Mouse (Mus musculus) induced T-regulatory cell, adult 2 months (primary cell): ENCODE measurements at regions not wholly inside any gene's neighbourhood (a gene's known extent, or its start where the extent isn't known, plus 50 kb on each side); places are given as distances from the start of the nearest gene placed in this dataset.

Source experiments
- DNase-seq: peaks from one replicate; pipeline ENCODE4 v3.0.0-alpha.2; 2012; ENCODE audit warnings: low read depth

- DNase-seq, result no peak
These were observed 230.7 kb upstream of the Tbx18 start for GRCm38 (mm10) chr9:87961796-87962195.

GRCm38 (mm10) chr9:87964508-87964907, 233.4 kb upstream of the Tbx18 start:
- no peak for DNase-seq

DNA sequence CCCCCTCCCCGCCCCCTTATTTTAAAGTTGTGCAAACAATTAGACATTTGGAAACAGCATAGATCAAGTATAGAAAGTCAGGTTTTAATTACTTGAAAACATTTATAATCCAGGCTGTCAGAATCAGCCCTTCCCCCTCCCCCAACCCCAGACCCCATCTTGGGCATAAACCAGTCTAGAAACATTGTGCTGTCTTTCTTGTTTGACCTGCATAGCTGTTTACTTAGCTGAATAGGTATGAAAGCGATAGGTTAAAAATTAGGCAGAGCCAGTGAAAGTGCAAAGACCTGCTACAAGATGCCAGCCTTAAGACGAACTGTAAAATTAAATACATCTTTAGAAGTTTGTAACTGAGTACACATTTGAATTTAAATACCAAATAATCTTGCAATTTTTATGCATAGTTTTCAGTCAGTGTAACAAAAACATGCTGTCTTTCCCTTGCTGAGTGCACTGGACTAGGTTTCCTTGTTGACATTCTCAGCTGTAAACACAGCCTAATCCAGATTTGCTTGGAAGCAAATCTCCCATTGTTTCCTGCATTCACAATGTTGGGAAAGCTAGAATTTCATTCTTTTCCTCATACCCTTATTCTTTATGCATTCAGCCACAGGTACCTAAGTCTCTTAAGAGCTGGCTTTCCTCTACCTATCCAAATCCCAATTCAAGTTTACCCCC, 234.2 kb upstream of the Tbx18 start:
- DNase-seq, result no peak

- DNase-seq, result no peak
These were observed 237.4 kb upstream of the Tbx18 start for GRCm38 (mm10) chr9:87968190-87969082.

DNA sequence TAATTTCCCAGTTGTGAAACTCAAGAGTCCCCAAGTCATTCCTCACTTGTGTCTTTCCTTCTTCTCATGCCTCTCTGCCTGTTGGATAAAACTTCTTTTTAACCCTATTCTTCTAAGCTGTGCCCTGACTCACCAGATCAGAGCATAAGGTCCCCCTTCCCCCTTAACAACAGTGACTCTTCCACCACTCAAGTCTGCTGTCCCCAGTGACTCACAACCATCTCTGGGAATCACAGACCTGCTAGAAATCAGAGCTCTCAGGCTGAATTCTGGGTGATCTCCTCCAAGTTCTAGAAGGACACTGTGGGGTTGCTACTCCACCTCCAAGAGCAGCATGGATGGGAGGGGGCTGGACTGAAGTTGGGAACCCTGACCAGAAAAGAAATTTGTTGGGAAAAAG, 239.5 kb upstream of the Tbx18 start:
- no peak for DNase-seq

DNA sequence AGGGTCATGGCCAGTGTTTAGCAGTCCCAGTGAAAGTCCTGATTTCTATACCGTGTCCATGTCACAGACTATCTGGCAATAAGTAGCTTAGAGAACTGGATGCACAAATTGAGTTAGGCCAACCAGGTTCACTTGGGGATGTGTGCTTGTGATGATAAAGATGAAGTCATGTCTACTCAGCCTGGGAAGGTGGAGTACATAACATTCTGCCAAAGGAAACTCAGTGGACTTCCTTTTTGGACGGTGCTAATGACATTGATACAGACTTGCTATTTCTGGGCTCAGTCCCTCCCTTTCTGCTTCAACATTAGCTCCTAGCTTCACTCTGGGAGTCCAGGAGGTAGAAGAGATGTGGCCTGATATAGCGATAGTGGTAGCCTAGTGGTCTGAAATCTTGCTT, 240.7 kb upstream of the Tbx18 start:
- no peak for DNase-seq

- DNase-seq, result no peak
These were observed 242.5 kb upstream of the Tbx18 start for GRCm38 (mm10) chr9:87973531-87973930.

GRCm38 (mm10) chr9:87984910-87985309, 253.8 kb upstream of the Tbx18 start:
- no peak for DNase-seq

DNA sequence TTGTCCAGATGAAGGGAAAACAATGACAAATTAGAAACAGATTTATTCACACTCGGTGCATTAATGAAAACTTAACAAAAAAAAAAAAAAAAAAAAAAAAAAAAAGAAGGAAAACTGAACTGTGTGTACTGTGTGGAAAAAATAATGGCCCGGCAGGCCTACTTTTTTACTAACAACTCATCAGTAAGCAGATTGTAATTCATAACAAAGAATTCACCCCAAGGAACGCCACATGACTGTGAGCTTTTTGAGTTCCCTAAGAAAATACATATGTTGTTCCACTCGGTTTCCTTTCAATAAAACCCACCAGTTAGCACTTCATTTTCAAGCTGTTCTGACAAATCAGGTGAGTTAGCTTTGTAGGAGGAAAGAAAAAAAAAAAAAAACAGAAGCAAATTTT, 254.4 kb upstream of the Tbx18 start:
- DNase-seq, result no peak

DNA sequence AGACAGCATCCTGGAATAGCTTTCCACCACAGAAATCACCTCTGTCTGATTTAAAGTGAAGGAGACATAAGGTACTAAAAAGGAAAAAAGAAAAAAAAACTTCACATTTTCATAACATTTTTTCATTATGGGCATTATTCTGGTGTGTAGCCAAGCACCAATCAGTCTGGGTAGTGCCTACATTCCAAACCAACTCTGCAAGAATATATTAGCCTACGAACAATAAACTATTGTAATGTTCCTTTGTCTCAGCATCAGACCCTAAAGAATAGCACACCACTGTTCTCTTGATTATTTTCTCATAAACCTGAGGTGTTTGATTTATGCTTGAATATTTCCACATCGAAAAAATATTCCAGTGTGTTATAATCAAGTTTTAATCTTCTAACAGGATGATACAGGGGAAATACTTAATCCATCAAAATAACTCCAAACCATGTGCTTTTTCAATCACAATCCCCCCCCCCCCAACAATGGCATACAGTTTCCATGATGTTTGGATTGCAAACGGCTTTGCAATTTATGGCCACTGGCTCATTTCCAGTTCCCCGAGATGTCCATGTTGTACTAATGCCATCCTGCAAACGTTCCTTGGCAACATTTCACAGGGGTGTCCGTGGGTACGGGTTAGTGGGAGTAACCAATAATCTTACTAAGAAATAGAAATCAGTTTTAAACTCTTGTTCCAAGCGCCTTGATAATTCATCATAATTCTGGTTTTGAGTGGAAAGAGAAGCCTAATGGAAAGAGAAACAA, 275.1 kb upstream of the Tbx18 start:
- DNase-seq, result no peak

- no peak for DNase-seq
These were observed 292.7 kb upstream of the Tbx18 start for GRCm38 (mm10) chr9:88023752-88024151.

DNA sequence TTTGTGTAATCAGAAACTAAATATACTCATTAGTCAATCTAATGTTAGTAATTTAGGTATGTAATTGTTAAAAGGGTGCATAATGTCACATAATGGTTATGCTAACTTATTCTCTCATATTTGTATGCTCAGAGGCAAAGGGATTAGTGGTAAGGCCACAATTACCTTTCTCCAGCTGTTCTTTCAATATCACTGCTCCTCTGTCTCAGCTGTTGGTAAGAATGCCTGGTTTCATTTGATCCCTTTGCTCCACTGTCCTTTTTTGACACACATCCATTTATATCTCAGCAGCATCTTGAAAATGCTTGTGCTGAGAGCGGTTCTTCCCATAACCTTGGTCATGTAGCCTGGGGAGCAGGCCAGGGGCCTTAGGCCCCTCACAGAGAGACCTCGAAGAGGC, 294.9 kb upstream of the Tbx18 start:
- DNase-seq, result no peak

- no peak for DNase-seq
These were observed 296.4 kb upstream of the Nt5e start for GRCm38 (mm10) chr9:88030509-88031148.

- DNase-seq, result no peak
These were observed 289.4 kb upstream of the Nt5e start for GRCm38 (mm10) chr9:88037560-88037959.

DNA sequence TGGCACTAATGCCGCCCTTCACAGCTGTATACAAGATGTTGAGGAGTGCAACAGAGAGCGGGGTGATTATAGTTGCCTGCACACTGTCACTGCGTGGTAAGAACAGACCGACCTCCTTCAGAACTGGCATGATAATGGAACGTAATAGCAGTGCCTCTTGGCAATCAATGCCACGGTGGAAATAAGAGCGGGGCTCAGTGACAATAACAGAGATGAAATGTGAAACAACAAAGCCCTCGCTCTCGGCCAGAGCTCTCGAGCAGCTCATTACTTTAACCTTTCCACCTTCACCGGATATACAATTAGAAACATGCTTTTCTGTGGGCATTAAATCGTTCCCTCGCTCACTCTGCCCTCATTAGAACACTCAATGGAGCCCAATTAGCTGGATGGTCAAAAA, 277.7 kb upstream of the Nt5e start:
- DNase-seq, result no peak

DNA sequence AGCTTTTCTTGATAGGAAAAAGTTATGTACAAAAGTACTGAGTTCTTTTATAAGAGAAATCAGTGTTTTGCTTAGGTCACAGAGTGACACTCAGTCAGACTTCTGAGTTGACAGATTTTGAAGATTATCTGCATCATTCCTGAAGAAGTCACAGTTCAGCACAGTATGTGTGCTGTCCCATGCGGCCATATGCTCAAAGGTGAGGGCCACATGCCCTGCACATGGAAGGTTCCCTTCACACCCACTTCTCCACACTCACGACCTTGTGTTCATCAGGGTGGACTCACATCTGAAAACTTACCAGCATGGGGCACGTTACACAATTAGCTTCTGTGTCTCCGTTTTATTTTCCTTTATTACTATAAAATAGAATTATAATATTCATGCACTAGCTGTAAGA, 277.2 kb upstream of the Nt5e start:
- DNase-seq, result no peak

DNA sequence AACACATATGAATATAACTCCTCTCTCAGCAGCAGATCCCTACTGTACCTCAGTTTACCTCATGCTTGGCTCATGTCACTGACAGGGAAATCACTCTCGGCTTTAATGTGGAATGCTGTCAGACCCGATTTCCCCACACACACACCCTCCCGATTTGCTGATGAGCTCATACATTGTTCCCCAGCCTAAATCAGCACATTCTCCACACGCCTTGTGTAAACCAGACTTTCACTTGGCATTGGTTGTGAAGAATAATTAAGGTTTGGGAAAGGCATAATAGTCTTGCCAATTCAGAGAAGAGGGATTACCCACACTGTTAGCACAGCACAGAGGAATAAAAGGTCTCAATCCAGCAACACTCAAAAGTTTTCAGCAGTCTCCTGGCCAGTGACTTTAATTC, 268.4 kb upstream of the Nt5e start:
- no peak for DNase-seq

- DNase-seq, result no peak
These were observed 268.0 kb upstream of the Nt5e start for GRCm38 (mm10) chr9:88059005-88059404.

GRCm38 (mm10) chr9:88063973-88064676, 262.9 kb upstream of the Nt5e start:
- DNase-seq, result no peak

DNA sequence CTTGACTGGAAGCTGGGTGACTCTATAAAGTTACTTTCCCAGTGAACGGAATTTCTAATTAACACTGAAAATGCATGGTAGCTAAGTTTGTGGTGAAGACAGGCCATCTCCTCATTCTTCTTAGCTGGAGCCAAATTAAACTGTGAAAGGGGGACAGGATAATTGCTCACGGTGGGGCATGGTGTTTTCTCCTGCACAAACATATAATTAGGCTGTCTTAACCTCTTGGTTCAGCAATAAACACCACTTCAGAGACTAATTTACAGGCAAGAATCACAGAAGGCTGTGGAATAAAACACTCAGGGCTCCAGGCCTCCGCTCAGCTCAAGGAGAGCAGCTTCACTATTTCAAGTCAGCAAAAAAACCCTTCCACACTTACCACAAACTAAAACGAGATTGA, 261.9 kb upstream of the Nt5e start:
- no peak for DNase-seq

DNA sequence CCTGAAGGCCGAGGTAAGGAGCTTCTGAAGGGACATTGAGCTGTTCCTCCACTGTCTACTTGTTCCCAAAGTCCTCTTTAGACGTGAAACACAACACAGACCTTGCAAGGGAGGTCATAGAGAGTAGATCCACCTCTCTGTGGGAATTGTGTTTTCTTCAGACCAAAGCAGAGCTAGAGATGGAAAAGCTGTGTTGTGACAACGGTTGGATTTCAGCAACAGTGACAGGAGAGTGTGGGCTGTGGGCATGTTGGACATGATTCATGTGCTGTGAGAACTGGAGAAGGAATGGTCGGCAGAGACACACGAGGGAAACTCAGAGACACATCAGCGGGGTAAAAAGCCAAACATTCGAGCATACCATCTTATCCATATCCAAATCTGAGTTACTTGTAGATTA, 261.2 kb upstream of the Nt5e start:
- no peak for DNase-seq

GRCm38 (mm10) chr9:88068322-88068721, 258.7 kb upstream of the Nt5e start:
- DNase-seq, result no peak
